Mouse (Mus musculus): Measurements from ENCODE around the gene Ankrd31. TPM values are rescaled to one million over a fixed set of nuclear protein-coding genes. Genes with fewer than 3 reads are reported as not detected.

Gene Ankrd31
- total RNA-seq (2014; rRNA removed) = not detected in 2 replicates
- polyA plus RNA-seq (2015; fragmentation: Nextera tagmentation; extraction: Ambion mirVana) = 0.04 and 0.06 TPM in 2 replicates

DNA sequence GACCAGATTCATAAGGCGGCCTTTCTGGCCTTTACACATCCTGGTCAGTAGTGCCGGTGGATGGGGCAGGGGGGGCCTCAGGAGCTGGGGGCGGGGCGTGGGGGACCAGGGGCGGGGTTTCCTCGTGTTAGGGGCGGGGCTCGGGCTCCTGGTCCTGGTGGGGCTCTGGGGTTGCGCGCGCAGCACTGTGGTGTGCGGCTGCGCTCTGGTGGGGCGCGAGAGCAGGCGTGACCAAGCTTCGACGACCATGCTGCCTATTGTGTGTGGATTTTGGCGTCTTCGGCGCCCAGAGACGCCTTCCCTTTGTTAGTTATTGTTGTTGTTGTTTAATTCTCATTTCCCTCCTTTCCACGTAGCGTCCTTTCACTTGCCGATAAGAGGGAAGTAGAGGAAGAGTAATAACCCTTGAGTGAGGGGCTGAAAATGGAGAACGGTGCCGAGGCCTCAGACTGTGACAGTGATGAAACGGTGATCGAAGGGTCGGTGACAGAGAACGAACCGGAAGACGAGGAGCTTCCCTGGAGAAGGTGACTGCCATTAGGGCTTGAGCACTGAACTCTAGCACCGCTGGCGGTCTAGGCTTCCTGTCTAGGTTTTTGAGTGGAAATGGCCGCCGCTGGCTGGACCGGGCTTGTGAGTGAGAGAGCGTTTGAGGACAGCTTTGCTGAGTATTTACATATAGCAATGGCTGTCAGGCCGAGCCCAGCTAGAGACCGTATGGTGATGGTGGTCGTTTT lies at the start of gene Ankrd31:
TSS of gene Ankrd31 (plus strand) at position 164 of the 737 bp plus-strand sequence.
- DNase-seq = no peak
- H3K27me3 ChIP-seq (ENCODE audit: insufficient read depth, low read length) = no peaks in the 10 kb centered on the region
- no peak for TF ChIP-seq CTCF (IDR thresholded peaks at IDR 0.05; ENCODE audit: low read depth)
- no peaks in the 10 kb centered on the region for H3K36me3 ChIP-seq (ENCODE audit: insufficient read depth)
- H3K27ac ChIP-seq (ENCODE audit: low read depth, low read length) = no peak within 1 kb of the TSS
- no peaks in the 10 kb centered on the region for H3K4me1 ChIP-seq (ENCODE audit: insufficient read depth)
- H3K9ac ChIP-seq = no peak within 1 kb of the TSS
- no peak within 1 kb of the TSS for H3K4me2 ChIP-seq (ENCODE audit: low read depth)
- ATAC-seq = no peak
- no peaks in the 10 kb centered on the region for H3K9me3 ChIP-seq (ENCODE audit: low read length)
- 90% methylated on average over 42 of the region's 42 CpGs for WGBS
- H3K4me3 ChIP-seq (ENCODE audit: low read depth, low read length) = no peak within 1 kb of the TSS

DNA sequence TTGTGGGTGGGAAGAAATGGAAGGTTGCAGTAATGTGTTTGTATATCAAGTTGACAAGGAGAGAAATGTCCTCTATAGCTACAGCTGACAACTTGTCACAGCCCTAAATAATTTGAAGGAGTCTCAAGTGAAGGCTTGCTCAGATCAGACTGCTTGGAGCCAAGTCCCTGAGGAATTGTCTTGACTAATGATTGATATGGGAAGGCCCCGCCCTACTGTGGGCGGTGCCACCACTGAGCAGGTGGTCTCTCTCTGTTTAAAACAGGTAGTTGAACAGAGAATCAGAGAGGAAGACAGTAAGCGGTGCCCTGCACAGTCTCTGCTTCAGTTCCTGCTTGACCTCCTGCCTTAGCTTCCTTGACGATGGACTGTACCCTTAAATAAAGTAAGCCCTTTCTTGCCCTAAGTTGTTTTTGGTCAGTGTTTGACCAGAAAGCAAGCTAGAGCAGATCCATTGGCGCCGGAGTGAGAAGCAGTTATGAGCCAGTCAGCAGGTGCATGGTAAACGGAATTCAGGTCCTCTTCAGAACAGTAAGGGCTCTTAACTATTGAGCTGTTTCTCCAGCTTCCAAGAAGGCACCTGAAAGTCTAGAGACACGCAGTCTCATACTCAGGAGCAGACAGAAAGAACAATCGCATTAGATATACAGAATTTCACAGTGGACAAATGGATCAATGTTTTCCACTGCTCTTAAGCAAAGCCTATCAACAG lies 45.3 kb upstream of the Ankrd31 start:
- H3K36me3 ChIP-seq (ENCODE audit: insufficient read depth) = no peaks in the 10 kb centered on the region
- no peak overlapping the region for H3K4me3 ChIP-seq (ENCODE audit: low read depth, low read length)
- H3K9me3 ChIP-seq (ENCODE audit: low read length) = no peaks in the 10 kb centered on the region
- no peak for TF ChIP-seq CTCF (IDR thresholded peaks at IDR 0.05; ENCODE audit: low read depth)
- ATAC-seq (no peak), DNase-seq (no peak)
- H3K27ac ChIP-seq (ENCODE audit: low read depth, low read length) = no peak overlapping the region
- H3K4me2 ChIP-seq (ENCODE audit: low read depth) = no peak overlapping the region
- H3K27me3 ChIP-seq (ENCODE audit: insufficient read depth, low read length) = no peaks in the 10 kb centered on the region
- H3K9ac ChIP-seq = no peak overlapping the region
- H3K4me1 ChIP-seq (ENCODE audit: insufficient read depth) = no peaks in the 10 kb centered on the region
- WGBS = 79% methylated on average over 9 of the region's 9 CpGs

DNA sequence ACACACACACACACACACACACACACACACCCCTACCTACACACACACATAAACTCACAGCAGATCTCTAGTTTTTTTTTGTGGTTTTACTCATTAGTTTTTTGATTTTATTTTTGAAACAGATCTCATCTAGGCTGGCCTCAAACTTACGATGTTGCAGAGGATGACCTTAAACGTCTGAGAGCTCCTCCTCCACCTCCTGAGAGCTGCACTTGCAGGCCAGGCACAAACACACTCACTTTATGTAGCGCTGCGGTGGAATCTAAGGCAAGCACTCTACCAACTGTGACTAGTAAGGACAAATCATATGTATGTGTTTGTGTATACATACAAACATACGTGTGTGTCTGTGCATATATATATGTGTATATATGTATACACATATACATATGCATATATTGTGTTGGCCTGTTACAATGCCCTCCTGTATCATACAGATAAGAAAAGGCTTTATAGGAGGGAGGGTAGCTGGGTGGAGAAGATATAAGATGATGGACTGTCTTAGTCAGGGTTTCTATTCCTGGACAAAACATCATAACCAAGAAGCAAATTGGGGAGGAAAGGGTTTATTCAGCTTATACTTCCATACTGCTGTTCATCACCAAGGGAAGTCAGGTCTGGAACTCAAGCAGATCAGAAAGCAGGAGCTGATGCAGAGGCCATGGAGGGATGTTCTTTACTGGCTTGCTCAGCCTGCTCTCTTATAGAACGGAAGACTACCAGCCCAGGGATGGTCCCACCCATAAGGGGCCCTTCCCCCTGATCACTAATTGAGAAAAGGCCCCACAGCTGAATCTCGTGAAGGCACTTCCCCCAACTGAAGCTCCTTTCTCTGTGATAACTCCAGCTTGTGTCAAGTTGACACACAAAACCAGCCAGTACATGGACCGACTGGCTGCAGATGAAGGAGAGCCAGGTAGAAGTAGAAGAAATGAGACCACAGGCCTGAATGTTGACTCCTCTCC lies 38.5 kb upstream of the Ankrd31 start:
- no peaks in the 10 kb centered on the region for H3K4me1 ChIP-seq (ENCODE audit: insufficient read depth)
- TF ChIP-seq CTCF (IDR thresholded peaks at IDR 0.05; ENCODE audit: low read depth) = no peak
- 79% methylated on average over 8 of the region's 8 CpGs for WGBS
- no peaks in the 10 kb centered on the region for H3K36me3 ChIP-seq (ENCODE audit: insufficient read depth)
- ATAC-seq = no peak
- DNase-seq = no peak
- no peak overlapping the region for H3K4me2 ChIP-seq (ENCODE audit: low read depth)
- H3K27me3 ChIP-seq (ENCODE audit: insufficient read depth, low read length) = no peaks in the 10 kb centered on the region
- no peak overlapping the region for H3K4me3 ChIP-seq (ENCODE audit: low read depth, low read length)
- no peak overlapping the region for H3K27ac ChIP-seq (ENCODE audit: low read depth, low read length)
- no peaks in the 10 kb centered on the region for H3K9me3 ChIP-seq (ENCODE audit: low read length)
- no peak overlapping the region for H3K9ac ChIP-seq

DNA sequence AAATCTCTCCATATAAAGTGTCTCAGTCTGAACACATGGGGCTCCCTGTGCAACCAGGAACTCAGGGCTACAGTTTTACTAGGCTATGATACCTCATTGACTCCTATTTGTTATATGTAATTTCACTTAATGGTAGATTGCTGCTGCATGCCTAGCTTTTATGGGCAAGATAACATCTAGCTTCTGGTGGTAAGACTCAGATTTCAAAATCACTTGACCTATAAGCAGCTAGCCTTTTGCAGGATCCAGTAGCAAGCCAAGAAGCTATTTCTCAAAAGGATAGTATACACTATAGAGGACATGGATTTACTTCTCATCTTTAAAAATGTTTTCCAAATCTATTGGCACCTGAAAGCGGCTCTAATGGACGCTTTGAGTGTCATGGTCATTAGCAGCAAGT lies 31.8 kb upstream of the Ankrd31 start:
- H3K4me3 ChIP-seq (ENCODE audit: low read depth, low read length) = no peak overlapping the region
- H3K27ac ChIP-seq (ENCODE audit: low read depth, low read length) = no peak overlapping the region
- H3K27me3 ChIP-seq (ENCODE audit: insufficient read depth, low read length) = no peaks in the 10 kb centered on the region
- DNase-seq (no peak), ATAC-seq (no peak)
- no peaks in the 10 kb centered on the region for H3K4me1 ChIP-seq (ENCODE audit: insufficient read depth)
- no peak overlapping the region for H3K9ac ChIP-seq
- WGBS = 97% methylated on average over 2 of the region's 2 CpGs
- H3K4me2 ChIP-seq (ENCODE audit: low read depth) = no peak overlapping the region
- H3K9me3 ChIP-seq (ENCODE audit: low read length) = no peaks in the 10 kb centered on the region
- no peak for TF ChIP-seq CTCF (IDR thresholded peaks at IDR 0.05; ENCODE audit: low read depth)
- H3K36me3 ChIP-seq (ENCODE audit: insufficient read depth) = no peaks in the 10 kb centered on the region

DNA sequence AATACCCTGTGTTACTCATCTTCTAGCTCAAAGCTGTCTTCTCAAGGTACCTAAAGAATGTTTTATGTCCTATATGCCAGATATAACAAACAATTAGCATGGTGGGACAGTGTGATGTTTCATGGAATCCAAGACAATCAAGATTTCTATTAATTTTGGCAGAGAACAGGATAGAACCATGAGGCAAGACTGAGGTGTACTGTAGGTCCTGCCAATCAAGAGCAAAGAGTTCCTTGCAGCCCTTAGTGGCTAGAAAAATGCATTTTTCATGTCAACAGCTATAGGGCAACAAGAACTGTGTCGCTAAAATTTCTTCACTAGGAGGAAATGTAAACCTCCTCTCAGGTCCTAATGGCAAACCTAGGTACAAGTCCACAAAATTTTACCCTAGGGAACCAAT lies 30.3 kb upstream of the Ankrd31 start:
- ATAC-seq (no peak), DNase-seq (no peak)
- no peak for TF ChIP-seq CTCF (IDR thresholded peaks at IDR 0.05; ENCODE audit: low read depth)
- Histone ChIP-seq H3K36me3 (ENCODE audit: insufficient read depth) (no peaks in the 10 kb centered on the region), H3K4me3 (ENCODE audit: low read depth, low read length) (no peak overlapping the region), H3K4me1 (ENCODE audit: insufficient read depth) (no peaks in the 10 kb centered on the region), H3K9ac (no peak overlapping the region), H3K4me2 (ENCODE audit: low read depth) (no peak overlapping the region), H3K27me3 (ENCODE audit: insufficient read depth, low read length) (no peaks in the 10 kb centered on the region), H3K9me3 (ENCODE audit: low read length) (no peaks in the 10 kb centered on the region), H3K27ac (ENCODE audit: low read depth, low read length) (no peak overlapping the region)
- 67% methylated on average over 1 of the region's 1 CpGs for WGBS

DNA sequence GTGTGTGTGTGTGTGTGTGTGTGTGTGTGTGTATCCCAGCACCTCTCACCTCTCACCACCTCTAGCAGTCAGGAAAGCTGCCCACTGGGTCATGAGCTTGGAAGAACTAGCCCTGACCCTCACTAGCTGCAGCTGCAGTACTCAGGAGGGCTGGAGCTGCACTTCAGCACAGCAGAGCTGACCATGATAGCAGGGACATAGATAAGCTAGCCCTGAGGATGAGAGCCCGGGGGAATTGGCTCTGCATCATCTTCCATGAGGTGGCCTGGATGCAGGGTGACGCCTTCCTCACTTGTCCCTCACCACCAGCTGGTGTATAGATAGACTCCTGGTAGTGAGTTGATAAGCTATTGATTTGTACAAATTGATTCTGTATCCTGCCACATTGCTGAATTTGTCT lies 28.1 kb upstream of the Ankrd31 start:
- Histone ChIP-seq H3K27ac (ENCODE audit: low read depth, low read length) (no peak overlapping the region), H3K4me3 (ENCODE audit: low read depth, low read length) (no peak overlapping the region), H3K4me2 (ENCODE audit: low read depth) (no peak overlapping the region), H3K36me3 (ENCODE audit: insufficient read depth) (no peaks in the 10 kb centered on the region), H3K4me1 (ENCODE audit: insufficient read depth) (no peaks in the 10 kb centered on the region), H3K9ac (no peak overlapping the region), H3K9me3 (ENCODE audit: low read length) (no peaks in the 10 kb centered on the region), H3K27me3 (ENCODE audit: insufficient read depth, low read length) (no peaks in the 10 kb centered on the region)
- ATAC-seq (no peak), DNase-seq (no peak)
- TF ChIP-seq CTCF (IDR thresholded peaks at IDR 0.05; ENCODE audit: low read depth) = no peak
- 89% methylated on average over 2 of the region's 2 CpGs for WGBS

All from forebrain, postnatal 0 days (tissue).